Mouse (Mus musculus) embryonic facial prominence, embryonic 12.5 days (tissue): ENCODE measurements around the gene Strada. TPM values are rescaled to one million over a fixed set of nuclear protein-coding genes. Genes with fewer than 3 reads are reported as not detected.

ENCODE experiments used
- ATAC-seq: fragments of 200-750 bp; cut with Nextera tagmentation; 2 replicates; pipeline ENCODE4 v1.8.0; 2017; ENCODE audit not compliant: insufficient number of reproducible peaks, insufficient read depth, low FRiP score, low TSS enrichment
- H3K27ac ChIP-seq: fragments of 300-500 bp; sonication (generic); 2 replicates; pipeline ENCODE4 v1.5.1; 2016; ENCODE audit warnings: mild to moderate bottlenecking
- H3K27me3 ChIP-seq: fragments of 300-500 bp; sonication (generic); 2 replicates; pipeline ENCODE4 v1.6.1; 2016; ENCODE audit warnings: mild to moderate bottlenecking, moderate library complexity
- H3K36me3 ChIP-seq: fragments of 300-500 bp; sonication (generic); 2 replicates; pipeline ENCODE4 v1.6.1; 2016; ENCODE audit warnings: mild to moderate bottlenecking
- H3K4me1 ChIP-seq: fragments of 300-500 bp; sonication (generic); 2 replicates; pipeline ENCODE4 v1.6.1; 2016
- H3K4me2 ChIP-seq: fragments of 300-500 bp; sonication (generic); replicated peaks from 2 replicates; pipeline ENCODE4 v1.6.1; 2016; ENCODE audit warnings: mild to moderate bottlenecking, moderate library complexity
- H3K4me3 ChIP-seq: fragments of 300-500 bp; sonication (generic); 2 replicates; pipeline ENCODE4 v1.5.1; 2016; ENCODE audit warnings: mild to moderate bottlenecking
- H3K9ac ChIP-seq: fragments of 300-500 bp; sonication (generic); 2 replicates; pipeline ENCODE4 v1.6.1; 2016; ENCODE audit warnings: mild to moderate bottlenecking, moderate library complexity
- H3K9me3 ChIP-seq: fragments of 300-500 bp; sonication (generic); 2 replicates; pipeline ENCODE4 v1.6.1; 2016; ENCODE audit warnings: mild to moderate bottlenecking, moderate library complexity
- WGBS: fragments of 180-500 bp; shearing (Covaris S2); methylation state at CpG from one replicate; pipeline ENCODE4 v1.1.7; 2016; 5-methylcytosine and 5-hydroxymethylcytosine counted together
- polyA plus RNA-seq: library from polyadenylated mRNA; unstranded; fragments of >200 nt; fragmentation: Nextera tagmentation; extraction: Ambion mirVana; gene quantifications from 2 replicates; pipeline ENCODE4 v1.2.1, GENCODE M21; 2016

Gene Strada
- polyA plus RNA-seq, 1 experiment from 2014 or later: 35.4 TPM

GRCm38 (mm10) chr11:106179711-106180448, 22.1 kb downstream of the Strada start:
- Histone ChIP-seq H3K9ac (no peak overlapping the region), H3K27me3 (no peaks in the 10 kb centered on the region), H3K4me2 (no peak overlapping the region), H3K36me3 (0 out of 2 replicates have a peak, but pooled peaks cover 9% of the 10 kb centered on the region), H3K4me3 (no peak overlapping the region), H3K9me3 (no peaks in the 10 kb centered on the region), H3K27ac (0 out of 2 replicates have a peak overlapping the region, but pooled peaks have one; percentile 18), H3K4me1 (no peaks in the 10 kb centered on the region; the same call in 1 of the 2 replicates)
- no peak for ATAC-seq
- WGBS: 43% methylated on average over 7 of the region's 7 CpGs

GRCm38 (mm10) chr11:106178036-106178782, 23.8 kb downstream of the Strada start:
- Histone ChIP-seq H3K4me3 (no peak overlapping the region), H3K27ac (no peak overlapping the region), H3K9ac (no peak overlapping the region), H3K4me1 (no peaks in the 10 kb centered on the region; the same call in 1 of the 2 replicates), H3K9me3 (no peaks in the 10 kb centered on the region), H3K4me2 (no peak overlapping the region), H3K27me3 (no peaks in the 10 kb centered on the region), H3K36me3 (0 out of 2 replicates have a peak, but pooled peaks cover 4% of the 10 kb centered on the region)
- ATAC-seq: no peak
- 58% methylated on average over 5 of the region's 5 CpGs for WGBS

- no peak for ATAC-seq
- H3K4me1 ChIP-seq: no peaks in the 10 kb centered on the region; the same call in 1 of the 2 replicates
- WGBS: 91% methylated on average over 5 of the region's 5 CpGs
Measured at GRCm38 (mm10) chr11:106176372-106176771, 25.6 kb downstream of the Strada start.

GRCm38 (mm10) chr11:106175081-106175480, 26.9 kb downstream of the Strada start:
- Histone ChIP-seq H3K9me3 (no peaks in the 10 kb centered on the region), H3K27ac (no peak overlapping the region), H3K27me3 (no peaks in the 10 kb centered on the region), H3K4me3 (no peak overlapping the region), H3K4me2 (no peak overlapping the region), H3K9ac (no peak overlapping the region), H3K36me3 (peaks cover 8% of the 10 kb centered on the region), H3K4me1 (no peaks in the 10 kb centered on the region; the same call in 1 of the 2 replicates)
- no peak for ATAC-seq
- 57% methylated on average over 3 of the region's 3 CpGs for WGBS

More at GRCm38 (mm10) chr11:106176372-106176771, 25.6 kb downstream of the Strada start:
- no peaks in the 10 kb centered on the region for H3K27me3 ChIP-seq
- no peaks in the 10 kb centered on the region for H3K9me3 ChIP-seq
- H3K36me3 ChIP-seq: 0 out of 2 replicates have a peak, but pooled peaks cover 4% of the 10 kb centered on the region
- H3K27ac ChIP-seq: no peak overlapping the region
- H3K9ac ChIP-seq: no peak overlapping the region
- no peak overlapping the region for H3K4me3 ChIP-seq
- H3K4me2 ChIP-seq: no peak overlapping the region

GRCm38 (mm10) chr11:106174372-106174771, 27.6 kb downstream of the Strada start:
- H3K4me2 ChIP-seq: no peak overlapping the region
- H3K27me3 ChIP-seq: no peaks in the 10 kb centered on the region
- H3K36me3 ChIP-seq: peaks cover 11% of the 10 kb centered on the region
- no peak overlapping the region for H3K9ac ChIP-seq
- H3K4me3 ChIP-seq: no peak overlapping the region
- no peak for ATAC-seq
- H3K9me3 ChIP-seq: no peaks in the 10 kb centered on the region
- no peak overlapping the region for H3K27ac ChIP-seq
- no peaks in the 10 kb centered on the region for H3K4me1 ChIP-seq
- 67% methylated on average over 5 of the region's 5 CpGs for WGBS

- no peaks in the 10 kb centered on the region for H3K9me3 ChIP-seq
- no peaks in the 10 kb centered on the region for H3K27me3 ChIP-seq
- no peaks in the 10 kb centered on the region for H3K4me1 ChIP-seq
- ATAC-seq: no peak
- no peak overlapping the region for H3K27ac ChIP-seq
- WGBS: 87% methylated on average over 2 of the region's 2 CpGs
- H3K9ac ChIP-seq: no peak overlapping the region
- H3K4me3 ChIP-seq: no peak overlapping the region
- peaks cover 13% of the 10 kb centered on the region for H3K36me3 ChIP-seq
- no peak overlapping the region for H3K4me2 ChIP-seq
Measured at GRCm38 (mm10) chr11:106173228-106173627, 28.7 kb downstream of the Strada start.

- no peaks in the 10 kb centered on the region for H3K4me1 ChIP-seq
- peaks cover 33% of the 10 kb centered on the region for H3K36me3 ChIP-seq
- H3K9me3 ChIP-seq: no peaks in the 10 kb centered on the region
- no peak overlapping the region for H3K9ac ChIP-seq
- no peak overlapping the region for H3K4me3 ChIP-seq
- no peak overlapping the region for H3K4me2 ChIP-seq
- no peaks in the 10 kb centered on the region for H3K27me3 ChIP-seq
- no peak for ATAC-seq
- H3K27ac ChIP-seq: no peak overlapping the region
- 79% methylated on average over 7 of the region's 7 CpGs for WGBS
Measured at GRCm38 (mm10) chr11:106170807-106171206, 31.2 kb downstream of the Strada start.

- H3K4me2 ChIP-seq: no peak overlapping the region
- no peaks in the 10 kb centered on the region for H3K9me3 ChIP-seq
- H3K36me3 ChIP-seq: peaks cover 64% of the 10 kb centered on the region
- ATAC-seq: no peak
- 77% methylated on average over 5 of the region's 5 CpGs for WGBS
- H3K4me1 ChIP-seq: no peaks in the 10 kb centered on the region
- H3K27me3 ChIP-seq: no peaks in the 10 kb centered on the region
- no peak overlapping the region for H3K27ac ChIP-seq
- H3K4me3 ChIP-seq: no peak overlapping the region
- H3K9ac ChIP-seq: no peak overlapping the region
Measured at GRCm38 (mm10) chr11:106167435-106167834, 34.5 kb downstream of the Strada start.

GRCm38 (mm10) chr11:106164601-106165180, 37.3 kb downstream of the Strada start:
- Histone ChIP-seq H3K9ac (0 out of 2 replicates have a peak overlapping the region, but pooled peaks have one; percentile 4), H3K4me1 (peaks cover 16% of the 10 kb centered on the region), H3K27ac (no peak overlapping the region), H3K36me3 (peaks cover 52% of the 10 kb centered on the region), H3K4me2 (no peak overlapping the region), H3K9me3 (no peaks in the 10 kb centered on the region), H3K27me3 (no peaks in the 10 kb centered on the region), H3K4me3 (no peak overlapping the region)
- 92% methylated on average over 16 of the region's 16 CpGs for WGBS
- ATAC-seq: no peak

- no peak for ATAC-seq
- Histone ChIP-seq H3K4me3 (no peak overlapping the region), H3K4me2 (no peak overlapping the region), H3K9me3 (no peaks in the 10 kb centered on the region), H3K4me1 (peaks cover 22% of the 10 kb centered on the region), H3K36me3 (peaks cover 58% of the 10 kb centered on the region), H3K27me3 (no peaks in the 10 kb centered on the region), H3K9ac (no peak overlapping the region), H3K27ac (no peak overlapping the region)
- 74% methylated on average over 4 of the region's 4 CpGs for WGBS
Measured at GRCm38 (mm10) chr11:106163546-106163945, 38.4 kb downstream of the Strada start.

- WGBS: 74% methylated on average over 2 of the region's 2 CpGs
- no peak overlapping the region for H3K9ac ChIP-seq
- H3K27ac ChIP-seq: 0 out of 2 replicates have a peak overlapping the region, but pooled peaks have one; percentile 99
- no peak overlapping the region for H3K4me3 ChIP-seq
- H3K4me1 ChIP-seq: peaks cover 29% of the 10 kb centered on the region
- no peak overlapping the region for H3K4me2 ChIP-seq
- H3K27me3 ChIP-seq: no peaks in the 10 kb centered on the region
- ATAC-seq: no peak
- H3K36me3 ChIP-seq: peaks cover 60% of the 10 kb centered on the region
- H3K9me3 ChIP-seq: no peaks in the 10 kb centered on the region
Measured at GRCm38 (mm10) chr11:106162237-106162636, 39.7 kb downstream of the Strada start.
